Mouse (Mus musculus): ENCODE data around the gene Kansl2. TPM values are rescaled to one million over a fixed set of nuclear protein-coding genes. Genes with fewer than 3 reads are reported as not detected.
"Not testable (repeated sequence)": the region's sequence is repeated elsewhere in the genome, so short reads cannot be mapped to it uniquely, and the experiment has no call there.

Gene Kansl2
- polyA plus RNA-seq, 2 experiments, result 99.8 to 104 TPM

DNA sequence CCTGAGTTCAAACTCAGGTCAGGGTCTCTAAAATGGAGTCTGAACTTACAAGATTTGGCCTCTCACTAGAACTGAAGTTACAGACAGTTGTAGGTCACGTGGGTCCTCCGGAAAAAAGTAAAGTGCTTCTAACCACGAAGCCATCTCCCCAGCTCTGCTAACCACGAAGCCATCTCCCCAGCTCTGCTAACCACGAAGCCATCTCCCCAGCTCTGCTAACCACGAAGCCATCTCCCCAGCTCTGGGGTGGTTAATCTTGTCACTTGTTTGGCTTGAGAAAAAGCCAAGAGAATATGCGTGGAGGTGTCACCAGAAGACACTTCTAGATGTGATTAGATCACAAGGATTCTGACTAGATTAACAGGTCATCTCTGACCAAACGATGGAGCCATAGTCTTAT is 19.9 kb downstream of the Kansl2 start:
- H3K4me1 ChIP-seq (ENCODE audit: control insufficient read depth, insufficient read depth, low read length), result peaks cover 8% of the 10 kb centered on the region
- H3K27me3 ChIP-seq (ENCODE audit: control insufficient read depth, insufficient read depth, low read length), result no peaks in the 10 kb centered on the region
- H3K9me3 ChIP-seq (ENCODE audit: control insufficient read depth, low read length), result no peaks in the 10 kb centered on the region
- DNase-seq (ENCODE audit: low spot score) (no peak), ATAC-seq (ENCODE audit: low FRiP score, low read depth) (no peak)
- no peak overlapping the region for H3K4me3 ChIP-seq (replicated peaks; ENCODE audit: low read length)
- 82% methylated on average over 8 of the region's 8 CpGs for WGBS
- no peak overlapping the region for H3K9ac ChIP-seq (ENCODE audit: low read depth, low read length, severe bottlenecking)
- H3K27ac ChIP-seq (replicated peaks; ENCODE audit: low read depth, low read length), result no peak overlapping the region
- peaks cover 14% of the 10 kb centered on the region for H3K36me3 ChIP-seq (ENCODE audit: control insufficient read depth, insufficient read depth, low read length)
- no peak for TF ChIP-seq POLR2A (IDR thresholded peaks at IDR 0.05; ENCODE audit: borderline replicate concordance, extremely low read depth, insufficient read depth, insufficient read length)
- no peak overlapping the region for H3K4me2 ChIP-seq (replicated peaks; ENCODE audit: low read depth, low read length, severe bottlenecking)

GRCm38 (mm10) chr15:98513676-98514075 is 20.4 kb downstream of the Kansl2 start:
- H3K36me3 ChIP-seq (ENCODE audit: control insufficient read depth, insufficient read depth, low read length), result peaks cover 14% of the 10 kb centered on the region
- not testable (repeated sequence) for H3K27me3 ChIP-seq (ENCODE audit: control insufficient read depth, insufficient read depth, low read length); H3K4me1 ChIP-seq (ENCODE audit: control insufficient read depth, insufficient read depth, low read length); H3K4me3 ChIP-seq (replicated peaks; ENCODE audit: low read length); ATAC-seq (ENCODE audit: low FRiP score, low read depth); DNase-seq (ENCODE audit: low spot score); H3K27ac ChIP-seq (replicated peaks; ENCODE audit: low read depth, low read length); H3K9ac ChIP-seq (ENCODE audit: low read depth, low read length, severe bottlenecking); H3K9me3 ChIP-seq (ENCODE audit: control insufficient read depth, low read length); H3K4me2 ChIP-seq (replicated peaks; ENCODE audit: low read depth, low read length, severe bottlenecking)
- 67% methylated on average over 3 of the region's 3 CpGs for WGBS

DNA sequence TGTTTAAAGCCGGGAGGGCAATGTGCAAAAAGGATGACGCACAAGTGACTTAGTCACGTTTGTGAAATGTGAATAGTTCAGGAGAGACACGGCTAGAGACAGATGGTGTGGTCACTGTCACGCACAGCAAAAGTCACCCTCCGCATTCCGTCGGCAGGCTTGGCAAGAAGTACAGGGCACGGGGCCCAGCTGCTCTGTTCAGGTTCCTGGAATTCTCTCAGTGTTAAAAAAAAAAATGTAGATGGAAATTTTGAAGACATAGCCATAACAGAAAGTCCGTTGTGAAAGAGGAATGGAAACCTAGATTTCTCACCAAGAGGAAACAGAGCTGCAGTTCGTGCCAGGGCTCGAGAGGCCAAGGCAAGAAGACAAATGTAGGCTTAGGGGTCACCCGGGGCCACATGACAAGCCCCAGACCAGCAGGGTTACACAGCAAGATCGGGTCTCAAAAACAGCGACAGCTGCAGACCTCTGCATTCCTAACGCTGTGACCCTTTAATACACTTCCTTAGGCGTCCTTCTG is 21.2 kb downstream of the Kansl2 start:
- Histone ChIP-seq H3K4me3 (replicated peaks; ENCODE audit: low read length) (no peak overlapping the region), H3K4me2 (replicated peaks; ENCODE audit: low read depth, low read length, severe bottlenecking) (no peak overlapping the region), H3K4me1 (ENCODE audit: control insufficient read depth, insufficient read depth, low read length) (peaks cover 8% of the 10 kb centered on the region), H3K36me3 (ENCODE audit: control insufficient read depth, insufficient read depth, low read length) (peaks cover 6% of the 10 kb centered on the region), H3K27ac (replicated peaks; ENCODE audit: low read depth, low read length) (peak overlapping the region; percentile 27; the same call in 1 of the 2 replicates), H3K27me3 (ENCODE audit: control insufficient read depth, insufficient read depth, low read length) (no peaks in the 10 kb centered on the region), H3K9me3 (ENCODE audit: control insufficient read depth, low read length) (no peaks in the 10 kb centered on the region), H3K9ac (ENCODE audit: low read depth, low read length, severe bottlenecking) (no peak overlapping the region)
- no peak for TF ChIP-seq POLR2A (IDR thresholded peaks at IDR 0.05; ENCODE audit: borderline replicate concordance, extremely low read depth, insufficient read depth, insufficient read length)
- DNase-seq (ENCODE audit: low spot score), result peak; percentile 38
- ATAC-seq (ENCODE audit: low FRiP score, low read depth), result 0 out of 2 replicates have a peak, but pooled peaks have one; percentile 36
- 50% methylated on average over 17 of the region's 17 CpGs for WGBS

- no peak for TF ChIP-seq POLR2A (IDR thresholded peaks at IDR 0.05; ENCODE audit: borderline replicate concordance, extremely low read depth, insufficient read depth, insufficient read length)
- Histone ChIP-seq H3K4me3 (replicated peaks; ENCODE audit: low read length) (no peak overlapping the region), H3K36me3 (ENCODE audit: control insufficient read depth, insufficient read depth, low read length) (no peaks in the 10 kb centered on the region), H3K9me3 (ENCODE audit: control insufficient read depth, low read length) (no peaks in the 10 kb centered on the region), H3K9ac (ENCODE audit: low read depth, low read length, severe bottlenecking) (no peak overlapping the region), H3K27me3 (ENCODE audit: control insufficient read depth, insufficient read depth, low read length) (no peaks in the 10 kb centered on the region), H3K4me2 (replicated peaks; ENCODE audit: low read depth, low read length, severe bottlenecking) (no peak overlapping the region), H3K4me1 (ENCODE audit: control insufficient read depth, insufficient read depth, low read length) (peaks cover 8% of the 10 kb centered on the region), H3K27ac (replicated peaks; ENCODE audit: low read depth, low read length) (no peak overlapping the region)
- ATAC-seq (ENCODE audit: low FRiP score, low read depth) (no peak), DNase-seq (ENCODE audit: low spot score) (no peak)
- WGBS, result 73% methylated on average over 8 of the region's 8 CpGs
Observed at GRCm38 (mm10) chr15:98512232-98512631, 21.8 kb downstream of the Kansl2 start.

GRCm38 (mm10) chr15:98511386-98511928 is 22.6 kb downstream of the Kansl2 start:
- H3K4me2 ChIP-seq (replicated peaks; ENCODE audit: low read depth, low read length, severe bottlenecking), result no peak overlapping the region
- no peak overlapping the region for H3K27ac ChIP-seq (replicated peaks; ENCODE audit: low read depth, low read length)
- H3K27me3 ChIP-seq (ENCODE audit: control insufficient read depth, insufficient read depth, low read length), result no peaks in the 10 kb centered on the region
- H3K4me3 ChIP-seq (replicated peaks; ENCODE audit: low read length), result no peak overlapping the region
- ATAC-seq (ENCODE audit: low FRiP score, low read depth), result no peak
- 72% methylated on average over 13 of the region's 13 CpGs for WGBS
- H3K4me1 ChIP-seq (ENCODE audit: control insufficient read depth, insufficient read depth, low read length), result peaks cover 8% of the 10 kb centered on the region
- no peak for DNase-seq (ENCODE audit: low spot score)
- no peak for TF ChIP-seq POLR2A (IDR thresholded peaks at IDR 0.05; ENCODE audit: borderline replicate concordance, extremely low read depth, insufficient read depth, insufficient read length)
- no peaks in the 10 kb centered on the region for H3K36me3 ChIP-seq (ENCODE audit: control insufficient read depth, insufficient read depth, low read length)
- H3K9ac ChIP-seq (ENCODE audit: low read depth, low read length, severe bottlenecking), result no peak overlapping the region
- H3K9me3 ChIP-seq (ENCODE audit: control insufficient read depth, low read length), result no peaks in the 10 kb centered on the region
